Mouse (Mus musculus) heart, embryonic 11.5 days (tissue): Measurements from ENCODE around the gene H1foo. TPM values are rescaled to one million over a fixed set of nuclear protein-coding genes. Genes with fewer than 3 reads are reported as not detected.

Experiments used
- ATAC-seq: fragments of 200-750 bp; cut with Nextera tagmentation; replicated peaks from 2 replicates; pipeline ENCODE4 v1.8.0; 2017; ENCODE audit warnings: moderate library complexity; ENCODE audit not compliant: insufficient number of reproducible peaks, low FRiP score, low TSS enrichment
- H3K27ac ChIP-seq: fragments of 300-500 bp; sonication (generic); 2 replicates; pipeline ENCODE4 v1.5.1; 2014; ENCODE audit warnings: mild to moderate bottlenecking, low read depth, low read length
- H3K27me3 ChIP-seq: fragments of 300-500 bp; sonication (generic); 2 replicates; pipeline ENCODE4 v1.6.1; 2014; ENCODE audit warnings: mild to moderate bottlenecking, low read length, mixed read lengths; ENCODE audit not compliant: control insufficient read depth, insufficient read depth
- H3K36me3 ChIP-seq: fragments of 300-500 bp; sonication (generic); 2 replicates; pipeline ENCODE4 v1.6.1; 2014; ENCODE audit warnings: mild to moderate bottlenecking, low read length, moderate library complexity, mixed read lengths; ENCODE audit not compliant: control insufficient read depth, insufficient read depth
- H3K4me1 ChIP-seq: fragments of 300-500 bp; sonication (generic); 2 replicates; pipeline ENCODE4 v1.6.1; 2014; ENCODE audit warnings: low read length; ENCODE audit not compliant: control insufficient read depth, insufficient read depth
- H3K4me2 ChIP-seq: fragments of 300-500 bp; sonication (generic); 2 replicates; pipeline ENCODE4 v1.6.1; 2014; ENCODE audit warnings: mild to moderate bottlenecking, moderate library complexity
- H3K4me3 ChIP-seq: fragments of 300-500 bp; sonication (generic); 2 replicates; pipeline ENCODE4 v1.5.1; 2014; ENCODE audit warnings: low read depth, low read length
- H3K9ac ChIP-seq: fragments of 300-500 bp; sonication (generic); 2 replicates; pipeline ENCODE4 v1.6.1; 2014; ENCODE audit warnings: mild to moderate bottlenecking, low read depth, low read length, moderate library complexity
- H3K9me3 ChIP-seq: fragments of 300-500 bp; sonication (generic); replicated peaks from 2 replicates; pipeline ENCODE4 v1.6.1; 2016; ENCODE audit warnings: low read length; ENCODE audit not compliant: control insufficient read depth
- WGBS: fragments of 180-500 bp; shearing (Covaris S2); extraction: QIAGEN DNeasy Blood & Tissue Kit; methylation state at CpG from one replicate; pipeline ENCODE4 v1.1.7; 2014; ENCODE audit not compliant: insufficient replicate concordance; 5-methylcytosine and 5-hydroxymethylcytosine counted together
- polyA plus RNA-seq: library from polyadenylated mRNA; unstranded; fragments of >200 nt; fragmentation: Nextera tagmentation; extraction: Ambion mirVana; gene quantifications from 2 replicates; pipeline ENCODE4 v1.2.1, GENCODE M21; 2014

The H1foo gene
- polyA plus RNA-seq, 1 experiment from 2014 or later = not detected

GRCm38 (mm10) chr6:115916611-115917010, 28.1 kb upstream of the H1foo start:
- no peaks in the 10 kb centered on the region for H3K27me3 ChIP-seq
- no peak overlapping the region for H3K9ac ChIP-seq
- ATAC-seq = no peak
- WGBS = 39% methylated on average over 5 of the region's 5 CpGs
- H3K4me2 ChIP-seq = no peak overlapping the region
- peaks cover 49% of the 10 kb centered on the region for H3K4me1 ChIP-seq
- H3K36me3 ChIP-seq = no peaks in the 10 kb centered on the region
- no peaks in the 10 kb centered on the region for H3K9me3 ChIP-seq
- no peak overlapping the region for H3K4me3 ChIP-seq
- 0 out of 2 replicates have a peak overlapping the region, but pooled peaks have one; percentile 75 for H3K27ac ChIP-seq

GRCm38 (mm10) chr6:115918615-115919014, 26.1 kb upstream of the H1foo start:
- H3K27me3 ChIP-seq = no peaks in the 10 kb centered on the region
- no peak overlapping the region for H3K27ac ChIP-seq
- H3K9ac ChIP-seq = no peak overlapping the region
- H3K9me3 ChIP-seq = no peaks in the 10 kb centered on the region
- no peak for ATAC-seq
- H3K36me3 ChIP-seq = no peaks in the 10 kb centered on the region
- H3K4me3 ChIP-seq = no peak overlapping the region
- peaks cover 40% of the 10 kb centered on the region for H3K4me1 ChIP-seq
- no peak overlapping the region for H3K4me2 ChIP-seq
- WGBS = 95% methylated on average over 1 of the region's 1 CpGs

- no peaks in the 10 kb centered on the region for H3K27me3 ChIP-seq
- H3K36me3 ChIP-seq = no peaks in the 10 kb centered on the region
- no peaks in the 10 kb centered on the region for H3K9me3 ChIP-seq
- H3K4me1 ChIP-seq = peaks cover 39% of the 10 kb centered on the region
- no peak overlapping the region for H3K27ac ChIP-seq
- H3K4me2 ChIP-seq = no peak overlapping the region
- 77% methylated on average over 5 of the region's 5 CpGs for WGBS
- H3K9ac ChIP-seq = no peak overlapping the region
- no peak overlapping the region for H3K4me3 ChIP-seq
- ATAC-seq = no peak
These were observed 24.9 kb upstream of the H1foo start for GRCm38 (mm10) chr6:115919876-115920275.

- Histone ChIP-seq H3K27me3 (no peaks in the 10 kb centered on the region), H3K9me3 (no peaks in the 10 kb centered on the region), H3K4me1 (peaks cover 27% of the 10 kb centered on the region), H3K9ac (no peak overlapping the region), H3K36me3 (no peaks in the 10 kb centered on the region), H3K27ac (0 out of 2 replicates have a peak overlapping the region, but pooled peaks have one; percentile 50), H3K4me2 (peak overlapping the region; percentile 1; the same call in 1 of the 2 replicates), H3K4me3 (no peak overlapping the region)
- 32% methylated on average over 6 of the region's 6 CpGs for WGBS
- peak; percentile 62 for ATAC-seq
These were observed 19.9 kb upstream of the H1foo start for GRCm38 (mm10) chr6:115924829-115925228.

GRCm38 (mm10) chr6:115926416-115926815, 18.3 kb upstream of the H1foo start:
- Histone ChIP-seq H3K4me3 (no peak overlapping the region), H3K9ac (no peak overlapping the region), H3K9me3 (no peaks in the 10 kb centered on the region), H3K36me3 (no peaks in the 10 kb centered on the region), H3K4me2 (no peak overlapping the region), H3K27me3 (no peaks in the 10 kb centered on the region), H3K27ac (no peak overlapping the region), H3K4me1 (peaks cover 30% of the 10 kb centered on the region)
- 85% methylated on average over 10 of the region's 10 CpGs for WGBS
- no peak for ATAC-seq

GRCm38 (mm10) chr6:115927292-115928242, 17.2 kb upstream of the H1foo start:
- Histone ChIP-seq H3K27me3 (no peaks in the 10 kb centered on the region), H3K9ac (no peak overlapping the region), H3K4me1 (peaks cover 33% of the 10 kb centered on the region), H3K36me3 (no peaks in the 10 kb centered on the region), H3K27ac (no peak overlapping the region), H3K4me3 (no peak overlapping the region), H3K9me3 (no peaks in the 10 kb centered on the region), H3K4me2 (no peak overlapping the region)
- no peak for ATAC-seq
- WGBS = 80% methylated on average over 10 of the region's 10 CpGs

- ATAC-seq = no peak
- no peaks in the 10 kb centered on the region for H3K9me3 ChIP-seq
- H3K4me2 ChIP-seq = no peak overlapping the region
- no peak overlapping the region for H3K27ac ChIP-seq
- 41% methylated on average over 5 of the region's 5 CpGs for WGBS
- H3K36me3 ChIP-seq = no peaks in the 10 kb centered on the region
- H3K9ac ChIP-seq = peak overlapping the region; percentile 48; the same call in 1 of the 2 replicates
- H3K4me3 ChIP-seq = no peak overlapping the region
- peaks cover 23% of the 10 kb centered on the region for H3K4me1 ChIP-seq
- no peaks in the 10 kb centered on the region for H3K27me3 ChIP-seq
These were observed 14.7 kb upstream of the H1foo start for GRCm38 (mm10) chr6:115930018-115930417.

- no peak within 1 kb of the TSS for H3K4me2 ChIP-seq
- WGBS = 86% methylated on average over 14 of the region's 14 CpGs
- no peak within 1 kb of the TSS for H3K27ac ChIP-seq
- H3K36me3 ChIP-seq = no peaks in the 10 kb centered on the region
- peaks cover 19% of the 10 kb centered on the region for H3K4me1 ChIP-seq
- peak within 1 kb of the TSS; percentile 22; the same call in 1 of the 2 replicates for H3K9ac ChIP-seq
- H3K9me3 ChIP-seq = no peaks in the 10 kb centered on the region
- H3K27me3 ChIP-seq = no peaks in the 10 kb centered on the region
- ATAC-seq = no peak
- no peak within 1 kb of the TSS for H3K4me3 ChIP-seq
These were observed 13.1 kb upstream of the H1foo start, which contains the start of gene Rho for GRCm38 (mm10) chr6:115931639-115932038. Gene Rho, plus strand, starts transcription at chr6:115931748.
